Mouse (Mus musculus) left cerebral cortex, postnatal 10 days (tissue): Measurements from ENCODE around the gene St3gal2. TPM values are rescaled to one million over a fixed set of nuclear protein-coding genes. Genes with fewer than 3 reads are reported as not detected.
"Not testable (repeated sequence)": the region's sequence is repeated elsewhere in the genome, so short reads cannot be mapped to it uniquely, and the experiment has no call there.

Source experiments
- DNase-seq, 2 experiments: peaks; one replicate each; pipeline ENCODE4 v3.0.0; 2021 to 2022; ENCODE audit warnings: low spot score in 2 of 2, mixed read lengths in 1 of 2; ENCODE audit errors: extremely low spot score in 1 of 2
- intact Hi-C: fragments of 180-260 bp; cut with DNase I; formaldehyde crosslinking; loops from one replicate; pipeline ENCODE4 v1.15.1; 2025
- microRNA-seq: library from miRNA; unstranded; fragments of <30 nt; microRNA quantifications from one replicate; pipeline ENCODE4 v1.2.0, GENCODE M21; 2022
- total RNA-seq, 2 experiments: library from RNA; stranded (reverse); gene quantifications; 2 replicates each; pipeline ENCODE4 v1.2.3; 2021

Gene St3gal2
- total RNA-seq, 2 experiments from 2014 or later = 85.5 to 86.1 TPM

GRCm38 (mm10) chr8:110967326-110967725 is 47.6 kb downstream of the St3gal2 start:
- DNase-seq = peak in 1 of 2 experiments; percentile 34
- intact Hi-C loops = no loop called here

GRCm38 (mm10) chr8:110969910-110970770 is 50.4 kb downstream of the St3gal2 start:
- intact Hi-C loops = loop anchor here (2.0 kb wide), 1 partner anchor 51 kb away; the partner anchor contains the start of gene St3gal2
- peak; percentile 93 for DNase-seq

- DNase-seq, intact Hi-C loops: not testable (repeated sequence)
Observed at GRCm38 (mm10) chr8:110976532-110976931, 56.8 kb downstream of the St3gal2 start.

- intact Hi-C loops = not testable (repeated sequence)
Observed at GRCm38 (mm10) chr8:110977987-110978386, 58.3 kb downstream of the St3gal2 start.

GRCm38 (mm10) chr8:110981304-110981703 is 61.6 kb downstream of the St3gal2 start:
- DNase-seq = no peak
- intact Hi-C loops = loop anchor here (10.0 kb wide), 2 partner anchors 63 to 117 kb away; no protein-coding TSS in a partner anchor

More at GRCm38 (mm10) chr8:110977987-110978386, 58.3 kb downstream of the St3gal2 start:
- not testable (repeated sequence) for DNase-seq

- intact Hi-C loops = loop anchor here (10.0 kb wide), 2 partner anchors 57 to 123 kb away; no protein-coding TSS in a partner anchor
- no peak for DNase-seq
Observed at GRCm38 (mm10) chr8:110987805-110988744, 68.4 kb downstream of the St3gal2 start.

- DNase-seq = no peak
Observed at GRCm38 (mm10) chr8:110990017-110990416, 70.3 kb downstream of the St3gal2 start.

GRCm38 (mm10) chr8:110996641-110997430 is 77.1 kb downstream of the St3gal2 start:
- intact Hi-C loops = no loop called here
- no peak for DNase-seq

More at GRCm38 (mm10) chr8:110990017-110990416, 70.3 kb downstream of the St3gal2 start:
- intact Hi-C loops = no loop called here

GRCm38 (mm10) chr8:110997547-110998531 is 78.1 kb downstream of the St3gal2 start, which contains the start of gene Ddx19a:
Gene Ddx19a (minus strand): TSS chr8:110997800.
- intact Hi-C loops = no loop called here
- DNase-seq = peak; percentile 83 to 94

- intact Hi-C loops = loop anchor here (10.0 kb wide), 1 partner anchor 154 kb away; no protein-coding TSS in a partner anchor
- DNase-seq = not testable (repeated sequence)
Observed at GRCm38 (mm10) chr8:111010230-111010991, 90.7 kb downstream of the St3gal2 start.

Small RNA genes lying within 50 kb of the gene (microRNA-seq; reads per million reads assigned to microRNA genes)
- gene Mir3473d = not detected

Other genes with a start within 250 kb of the St3gal2 start
- gene Mtss1l, start 198.4 kb upstream of the St3gal2 start, total RNA-seq = 100 to 1,000 TPM; 214 to 236 TPM
- 10 to 100 TPM; 74.9 to 82.0 TPM for gene Il34, start 114.0 kb upstream of the St3gal2 start, total RNA-seq
- 10 to 100 TPM; 50.8 to 59.0 TPM for gene Cog4, start 73.3 kb upstream of the St3gal2 start, total RNA-seq
- gene Sf3b3, start 73.1 kb upstream of the St3gal2 start, total RNA-seq = 10 to 100 TPM; 56.0 to 58.3 TPM
- 10 to 100 TPM; 11.5 to 12.0 TPM for gene Fuk, start 17.4 kb upstream of the St3gal2 start, total RNA-seq
- gene Ddx19a, start 77.9 kb downstream of the St3gal2 start, total RNA-seq = 10 to 100 TPM; 30.9 to 34.4 TPM
- 10 to 100 TPM; 27.2 to 28.2 TPM for gene Ddx19b, start 111.8 kb downstream of the St3gal2 start, total RNA-seq
- gene Aars, start 113.2 kb downstream of the St3gal2 start, total RNA-seq = 100 to 1,000 TPM in 1 of 2 experiments, 10 to 100 TPM in 1; 96.8 to 102 TPM
- not detected for gene Exosc6, start 136.4 kb downstream of the St3gal2 start, total RNA-seq
- gene Clec18a, start 172.5 kb downstream of the St3gal2 start, total RNA-seq = under 1 TPM in 1 of 2 experiments, not detected in 1; 0.26 TPM
- 10 to 100 TPM; 28.6 to 30.8 TPM for gene Pdpr, start 174.7 kb downstream of the St3gal2 start, total RNA-seq